Mouse (Mus musculus) bone marrow macrophage, adult 2 months (primary cell): Measurements from ENCODE around the gene Gm6096. TPM values are rescaled to one million over a fixed set of nuclear protein-coding genes. Genes with fewer than 3 reads are reported as not detected.

Source experiments
- H3K27ac ChIP-seq: 2 replicates; pipeline ENCODE4 v1.5.1; 2012; ENCODE audit warnings: low read depth, low read length; ENCODE audit not compliant: insufficient read depth
- H3K4me1 ChIP-seq: 2 replicates; pipeline ENCODE4 v1.6.1; 2012; ENCODE audit warnings: low read length; ENCODE audit not compliant: control insufficient read depth, insufficient read depth
- H3K4me3 ChIP-seq: 2 replicates; pipeline ENCODE4 v1.5.1; 2012; ENCODE audit warnings: mild to moderate bottlenecking, low read length, moderate library complexity; ENCODE audit not compliant: insufficient read depth
- CTCF ChIP-seq: IDR thresholded peaks from 2 replicates; pipeline ENCODE4 v1.5.1; 2012; ENCODE audit warnings: low read depth, mild to moderate bottlenecking, low read length, moderate library complexity
- POLR2A ChIP-seq: IDR thresholded peaks from 2 replicates; pipeline ENCODE4 v1.6.1; 2012; ENCODE audit warnings: mild to moderate bottlenecking, low read depth, low read length, borderline replicate concordance
- polyA plus RNA-seq: library from polyadenylated mRNA; stranded (reverse); fragments of >200 nt; gene quantifications from 2 replicates; pipeline ENCODE4 v1.2.4, GENCODE M21; 2012; ENCODE audit not compliant: missing spikeins, insufficient read depth, insufficient read length

Gm6096 gene
- polyA plus RNA-seq, 1 experiment: not detected

GRCm38 (mm10) chr7:34224308-34224707 lies 26.5 kb upstream of the Gm6096 start:
- no peak for TF ChIP-seq POLR2A
- no peak for TF ChIP-seq CTCF
- peaks cover 31% of the 10 kb centered on the region for H3K4me1 ChIP-seq
- H3K4me3 ChIP-seq: no peak overlapping the region
- H3K27ac ChIP-seq: no peak overlapping the region

GRCm38 (mm10) chr7:34226086-34226485 lies 24.8 kb upstream of the Gm6096 start:
- Histone ChIP-seq H3K4me3 (no peak overlapping the region), H3K4me1 (peaks cover 31% of the 10 kb centered on the region), H3K27ac (no peak overlapping the region)

GRCm38 (mm10) chr7:34226846-34227245 lies 24.0 kb upstream of the Gm6096 start:
- H3K4me1 ChIP-seq: peaks cover 34% of the 10 kb centered on the region
- no peak overlapping the region for H3K27ac ChIP-seq
- TF ChIP-seq POLR2A (no peak), CTCF (no peak)
- H3K4me3 ChIP-seq: no peak overlapping the region

More at GRCm38 (mm10) chr7:34226086-34226485, 24.8 kb upstream of the Gm6096 start:
- TF ChIP-seq CTCF: no peak
- no peak for TF ChIP-seq POLR2A

- TF ChIP-seq CTCF (no peak), POLR2A (no peak)
- Histone ChIP-seq H3K4me3 (peak overlapping the region; percentile 77), H3K4me1 (peaks cover 48% of the 10 kb centered on the region), H3K27ac (no peak overlapping the region)
These were observed 22.2 kb upstream of the Gm6096 start for GRCm38 (mm10) chr7:34228641-34229040.

- Histone ChIP-seq H3K4me1 (peaks cover 48% of the 10 kb centered on the region), H3K27ac (no peak overlapping the region), H3K4me3 (peak overlapping the region; percentile 77)
- TF ChIP-seq POLR2A (no peak), CTCF (no peak)
These were observed 21.7 kb upstream of the Gm6096 start for GRCm38 (mm10) chr7:34229153-34229552.

- Histone ChIP-seq H3K4me1 (peaks cover 48% of the 10 kb centered on the region), H3K27ac (peak overlapping the region; percentile 71), H3K4me3 (peak overlapping the region; percentile 77)
- no peak for TF ChIP-seq POLR2A
- no peak for TF ChIP-seq CTCF
These were observed 21.1 kb upstream of the Gm6096 start for GRCm38 (mm10) chr7:34229691-34230111.

- peak within 1 kb of the TSS; percentile 77 for H3K4me3 ChIP-seq
- peak within 1 kb of the TSS; percentile 71 for H3K27ac ChIP-seq
- H3K4me1 ChIP-seq: peaks cover 48% of the 10 kb centered on the region
- TF ChIP-seq CTCF (no peak), POLR2A (peak; percentile 7; the same call in 1 of the 2 replicates)
These were observed 20.7 kb upstream of the Gm6096 start, which contains the start of gene Gpi1 for GRCm38 (mm10) chr7:34230116-34230515. TSS of gene Gpi1 (minus strand) at chr7:34230336.

GRCm38 (mm10) chr7:34232785-34233725 lies 17.8 kb upstream of the Gm6096 start:
- Histone ChIP-seq H3K4me1 (peaks cover 24% of the 10 kb centered on the region), H3K4me3 (peak overlapping the region; percentile 61), H3K27ac (peak overlapping the region; percentile 87)
- no peak for TF ChIP-seq POLR2A
- TF ChIP-seq CTCF: no peak

- peak overlapping the region; percentile 87 for H3K27ac ChIP-seq
- TF ChIP-seq CTCF (no peak), POLR2A (no peak)
- H3K4me3 ChIP-seq: peak overlapping the region; percentile 61
- peaks cover 17% of the 10 kb centered on the region for H3K4me1 ChIP-seq
These were observed 16.8 kb upstream of the Gm6096 start for GRCm38 (mm10) chr7:34233909-34234609.
